Mouse (Mus musculus): ENCODE measurements around the gene Cpt1a. TPM values are rescaled to one million over a fixed set of nuclear protein-coding genes. Genes with fewer than 3 reads are reported as not detected.

Cpt1a gene
- total and polyA plus RNA-seq, 2 experiments, result 162 to 182 TPM

GRCm38 (mm10) chr19:3347784-3348183 is 25.6 kb downstream of the Cpt1a start:
- H3K27me3 ChIP-seq (ENCODE audit: control insufficient read depth, insufficient read depth, low read length), result no peaks in the 10 kb centered on the region
- peak; percentile 45 for TF ChIP-seq CTCF (IDR thresholded peaks at IDR 0.05; ENCODE audit: low read depth, low read length)
- TF ChIP-seq POLR2A (IDR thresholded peaks at IDR 0.05; ENCODE audit: extremely low read depth, insufficient read depth, low read length), result no peak
- H3K9ac ChIP-seq (ENCODE audit: low read depth, low read length), result no peak overlapping the region
- peaks cover 50% of the 10 kb centered on the region for H3K36me3 ChIP-seq (ENCODE audit: control insufficient read depth, insufficient read depth, low read length)
- peaks cover 45% of the 10 kb centered on the region; the same call in 1 of the 2 replicates for H3K79me2 ChIP-seq (ENCODE audit: control insufficient read depth, insufficient read depth, low read length)
- peaks cover 21% of the 10 kb centered on the region for H3K4me1 ChIP-seq (ENCODE audit: control insufficient read depth, insufficient read depth, low read length)
- no peak overlapping the region for H3K27ac ChIP-seq (replicated peaks; ENCODE audit: insufficient read depth, low read depth, low read length)
- WGBS, result 96% methylated on average over 1 of the region's 1 CpGs
- DNase-seq (ENCODE audit: extremely low read depth, low read depth, low spot score), result no peak
- H3K4me3 ChIP-seq (ENCODE audit: insufficient read depth, low read depth, low read length), result no peak overlapping the region

GRCm38 (mm10) chr19:3353415-3354111 is 31.4 kb downstream of the Cpt1a start:
- peaks cover 75% of the 10 kb centered on the region for H3K36me3 ChIP-seq (ENCODE audit: control insufficient read depth, insufficient read depth, low read length)
- H3K79me2 ChIP-seq (ENCODE audit: control insufficient read depth, insufficient read depth, low read length), result peaks cover 14% of the 10 kb centered on the region; the same call in 1 of the 2 replicates
- H3K9ac ChIP-seq (ENCODE audit: low read depth, low read length), result no peak overlapping the region
- TF ChIP-seq POLR2A (IDR thresholded peaks at IDR 0.05; ENCODE audit: extremely low read depth, insufficient read depth, low read length) (no peak), CTCF (IDR thresholded peaks at IDR 0.05; ENCODE audit: low read depth, low read length) (no peak)
- no peak overlapping the region for H3K4me3 ChIP-seq (ENCODE audit: insufficient read depth, low read depth, low read length)
- WGBS, result 5% methylated on average over 7 of the region's 7 CpGs
- H3K27ac ChIP-seq (replicated peaks; ENCODE audit: insufficient read depth, low read depth, low read length), result peak overlapping the region; percentile 35
- H3K4me1 ChIP-seq (ENCODE audit: control insufficient read depth, insufficient read depth, low read length), result peaks cover 16% of the 10 kb centered on the region
- no peaks in the 10 kb centered on the region for H3K27me3 ChIP-seq (ENCODE audit: control insufficient read depth, insufficient read depth, low read length)
- peak; percentile 89 for DNase-seq (ENCODE audit: extremely low read depth, low read depth, low spot score)

GRCm38 (mm10) chr19:3355096-3355495 is 33.0 kb downstream of the Cpt1a start:
- Histone ChIP-seq H3K9ac (ENCODE audit: low read depth, low read length) (no peak overlapping the region), H3K27ac (replicated peaks; ENCODE audit: insufficient read depth, low read depth, low read length) (no peak overlapping the region), H3K36me3 (ENCODE audit: control insufficient read depth, insufficient read depth, low read length) (peaks cover 75% of the 10 kb centered on the region), H3K4me1 (ENCODE audit: control insufficient read depth, insufficient read depth, low read length) (peaks cover 16% of the 10 kb centered on the region), H3K4me3 (ENCODE audit: insufficient read depth, low read depth, low read length) (no peak overlapping the region), H3K79me2 (ENCODE audit: control insufficient read depth, insufficient read depth, low read length) (peaks cover 7% of the 10 kb centered on the region; the same call in 1 of the 2 replicates), H3K27me3 (ENCODE audit: control insufficient read depth, insufficient read depth, low read length) (no peaks in the 10 kb centered on the region)
- TF ChIP-seq POLR2A (IDR thresholded peaks at IDR 0.05; ENCODE audit: extremely low read depth, insufficient read depth, low read length) (no peak), CTCF (IDR thresholded peaks at IDR 0.05; ENCODE audit: low read depth, low read length) (peak; percentile 69)
- DNase-seq (ENCODE audit: extremely low read depth, low read depth, low spot score), result no peak
- 53% methylated on average over 5 of the region's 5 CpGs for WGBS

- 90% methylated on average over 5 of the region's 5 CpGs for WGBS
- no peak for DNase-seq (ENCODE audit: extremely low read depth, low read depth, low spot score)
- Histone ChIP-seq H3K4me3 (ENCODE audit: insufficient read depth, low read depth, low read length) (no peak overlapping the region), H3K27me3 (ENCODE audit: control insufficient read depth, insufficient read depth, low read length) (no peaks in the 10 kb centered on the region), H3K4me1 (ENCODE audit: control insufficient read depth, insufficient read depth, low read length) (peaks cover 11% of the 10 kb centered on the region), H3K9ac (ENCODE audit: low read depth, low read length) (no peak overlapping the region), H3K79me2 (ENCODE audit: control insufficient read depth, insufficient read depth, low read length) (peaks cover 7% of the 10 kb centered on the region; the same call in 1 of the 2 replicates), H3K27ac (replicated peaks; ENCODE audit: insufficient read depth, low read depth, low read length) (no peak overlapping the region), H3K36me3 (ENCODE audit: control insufficient read depth, insufficient read depth, low read length) (peaks cover 81% of the 10 kb centered on the region)
- TF ChIP-seq POLR2A (IDR thresholded peaks at IDR 0.05; ENCODE audit: extremely low read depth, insufficient read depth, low read length) (no peak), CTCF (IDR thresholded peaks at IDR 0.05; ENCODE audit: low read depth, low read length) (no peak)
Measured at GRCm38 (mm10) chr19:3356516-3356915, 34.4 kb downstream of the Cpt1a start.

- H3K79me2 ChIP-seq (ENCODE audit: control insufficient read depth, insufficient read depth, low read length), result peaks cover 7% of the 10 kb centered on the region; the same call in 1 of the 2 replicates
- peaks cover 6% of the 10 kb centered on the region for H3K4me1 ChIP-seq (ENCODE audit: control insufficient read depth, insufficient read depth, low read length)
- TF ChIP-seq POLR2A (IDR thresholded peaks at IDR 0.05; ENCODE audit: extremely low read depth, insufficient read depth, low read length) (no peak), CTCF (IDR thresholded peaks at IDR 0.05; ENCODE audit: low read depth, low read length) (peak; percentile 20; the same call in 1 of the 2 replicates)
- peaks cover 81% of the 10 kb centered on the region for H3K36me3 ChIP-seq (ENCODE audit: control insufficient read depth, insufficient read depth, low read length)
- WGBS, result 95% methylated on average over 4 of the region's 4 CpGs
- H3K27ac ChIP-seq (replicated peaks; ENCODE audit: insufficient read depth, low read depth, low read length), result no peak overlapping the region
- no peaks in the 10 kb centered on the region for H3K27me3 ChIP-seq (ENCODE audit: control insufficient read depth, insufficient read depth, low read length)
- H3K4me3 ChIP-seq (ENCODE audit: insufficient read depth, low read depth, low read length), result no peak overlapping the region
- no peak for DNase-seq (ENCODE audit: extremely low read depth, low read depth, low spot score)
- H3K9ac ChIP-seq (ENCODE audit: low read depth, low read length), result no peak overlapping the region
Measured at GRCm38 (mm10) chr19:3357620-3358019, 35.5 kb downstream of the Cpt1a start.
